Mouse (Mus musculus) embryonic facial prominence, embryonic 14.5 days (tissue): ENCODE results near the gene Tuft1. TPM values are rescaled to one million over a fixed set of nuclear protein-coding genes. Genes with fewer than 3 reads are reported as not detected.

ENCODE experiments used
- ATAC-seq: fragments of 200-750 bp; cut with Nextera tagmentation; 2 replicates; pipeline ENCODE4 v1.8.0; 2017; ENCODE audit warnings: low read depth, moderate number of reproducible peaks, moderate TSS enrichment
- DNase-seq: peaks from one replicate; pipeline ENCODE4 v3.0.0-alpha.2; 2015; ENCODE audit warnings: low spot score
- H3K27ac ChIP-seq: fragments of 300-500 bp; sonication (generic); replicated peaks from 2 replicates; pipeline ENCODE4 v1.5.1; 2014; ENCODE audit warnings: low read depth, mild to moderate bottlenecking, low read length, moderate library complexity
- H3K27me3 ChIP-seq: fragments of 300-500 bp; sonication (generic); replicated peaks from 2 replicates; pipeline ENCODE4 v1.6.1; 2014; ENCODE audit warnings: low read length; ENCODE audit not compliant: control insufficient read depth, insufficient read depth
- H3K36me3 ChIP-seq: fragments of 300-500 bp; sonication (generic); 2 replicates; pipeline ENCODE4 v1.6.1; 2014; ENCODE audit warnings: low read length, mixed read lengths; ENCODE audit not compliant: control insufficient read depth, insufficient read depth
- H3K4me1 ChIP-seq: fragments of 300-500 bp; sonication (generic); 2 replicates; pipeline ENCODE4 v1.6.1; 2014; ENCODE audit warnings: antibody characterized with exemption, low read length; ENCODE audit not compliant: control insufficient read depth, insufficient read depth
- H3K4me2 ChIP-seq: fragments of 300-500 bp; sonication (generic); 2 replicates; pipeline ENCODE4 v1.6.1; 2014; ENCODE audit warnings: low read depth, mild to moderate bottlenecking, low read length, moderate library complexity, mixed read lengths
- H3K4me3 ChIP-seq: fragments of 300-500 bp; sonication (generic); 2 replicates; pipeline ENCODE4 v1.5.1; 2014; ENCODE audit warnings: low read depth, mild to moderate bottlenecking, low read length
- H3K9ac ChIP-seq: fragments of 300-500 bp; sonication (generic); 2 replicates; pipeline ENCODE4 v1.6.1; 2014; ENCODE audit warnings: low read depth, mild to moderate bottlenecking, low read length, moderate library complexity, mixed read lengths
- H3K9me3 ChIP-seq: fragments of 300-500 bp; sonication (generic); 2 replicates; pipeline ENCODE4 v1.6.1; 2016; ENCODE audit warnings: low read length; ENCODE audit not compliant: control insufficient read depth
- WGBS: fragments of 180-500 bp; shearing (Covaris S2); extraction: QIAGEN DNeasy Blood & Tissue Kit; methylation state at CpG from one replicate; pipeline ENCODE4 v1.1.7; 2014; 5-methylcytosine and 5-hydroxymethylcytosine counted together
- polyA plus RNA-seq: library from polyadenylated mRNA; unstranded; fragments of >200 nt; fragmentation: Nextera tagmentation; extraction: Ambion mirVana; gene quantifications from 2 replicates; pipeline ENCODE4 v1.2.1, GENCODE M21; 2014

Tuft1 gene
- polyA plus RNA-seq, 1 experiment from 2014 or later: 10.6 TPM

GRCm38 (mm10) chr3:94567242-94567641, 91.4 kb downstream of the Tuft1 start:
- Histone ChIP-seq H3K9me3 (no peaks in the 10 kb centered on the region), H3K4me2 (no peak overlapping the region), H3K27me3 (no peaks in the 10 kb centered on the region), H3K9ac (no peak overlapping the region), H3K4me3 (no peak overlapping the region), H3K27ac (no peak overlapping the region), H3K36me3 (no peaks in the 10 kb centered on the region), H3K4me1 (peaks cover 4% of the 10 kb centered on the region)
- 58% methylated on average over 2 of the region's 2 CpGs for WGBS
- ATAC-seq: no peak
- DNase-seq: no peak

GRCm38 (mm10) chr3:94565557-94565956, 93.1 kb downstream of the Tuft1 start:
- Histone ChIP-seq H3K4me3 (no peak overlapping the region), H3K4me2 (no peak overlapping the region), H3K4me1 (peaks cover 4% of the 10 kb centered on the region), H3K27ac (peak overlapping the region; percentile 67), H3K9me3 (no peaks in the 10 kb centered on the region), H3K9ac (no peak overlapping the region), H3K36me3 (peaks cover 9% of the 10 kb centered on the region; the same call in 1 of the 2 replicates), H3K27me3 (no peaks in the 10 kb centered on the region)
- 70% methylated on average over 2 of the region's 2 CpGs for WGBS
- peak; percentile 47; the same call in 1 of the 2 replicates for ATAC-seq
- DNase-seq: peak; percentile 67

GRCm38 (mm10) chr3:94565127-94565526, 93.5 kb downstream of the Tuft1 start:
- Histone ChIP-seq H3K36me3 (peaks cover 10% of the 10 kb centered on the region), H3K9ac (no peak overlapping the region), H3K27ac (peak overlapping the region; percentile 67), H3K4me3 (no peak overlapping the region), H3K4me1 (peaks cover 4% of the 10 kb centered on the region), H3K4me2 (no peak overlapping the region), H3K9me3 (no peaks in the 10 kb centered on the region), H3K27me3 (no peaks in the 10 kb centered on the region)
- ATAC-seq (0 out of 2 replicates have a peak, but pooled peaks have one; percentile 18), DNase-seq (peak; percentile 58)
- WGBS: 20% methylated on average over 3 of the region's 3 CpGs

- 63% methylated on average over 4 of the region's 4 CpGs for WGBS
- peaks cover 16% of the 10 kb centered on the region for H3K36me3 ChIP-seq
- no peaks in the 10 kb centered on the region for H3K9me3 ChIP-seq
- peaks cover 4% of the 10 kb centered on the region for H3K4me1 ChIP-seq
- H3K27ac ChIP-seq: peak overlapping the region; percentile 67
- no peak overlapping the region for H3K4me3 ChIP-seq
- H3K9ac ChIP-seq: no peak overlapping the region
- DNase-seq (no peak), ATAC-seq (no peak)
- no peak overlapping the region for H3K4me2 ChIP-seq
- no peaks in the 10 kb centered on the region for H3K27me3 ChIP-seq
Measured at GRCm38 (mm10) chr3:94564356-94565010, 94.2 kb downstream of the Tuft1 start.

GRCm38 (mm10) chr3:94563163-94563562, 95.5 kb downstream of the Tuft1 start:
- Histone ChIP-seq H3K9ac (no peak overlapping the region), H3K9me3 (no peaks in the 10 kb centered on the region), H3K4me2 (no peak overlapping the region), H3K4me3 (no peak overlapping the region), H3K27me3 (no peaks in the 10 kb centered on the region), H3K36me3 (peaks cover 27% of the 10 kb centered on the region), H3K4me1 (peaks cover 4% of the 10 kb centered on the region), H3K27ac (no peak overlapping the region)
- 79% methylated on average over 3 of the region's 3 CpGs for WGBS
- DNase-seq (no peak), ATAC-seq (no peak)

Other genes starting within 250 kb of the Tuft1 start
- 8.9 and 9.7 TPM in 2 replicates for gene Tdrkh, start 245.6 kb downstream of the Tuft1 start, polyA plus RNA-seq
- gene Mrpl9, start 215.6 kb downstream of the Tuft1 start, polyA plus RNA-seq: 52.4 and 59.4 TPM in 2 replicates
- gene Oaz3, start 215.0 kb downstream of the Tuft1 start, polyA plus RNA-seq: not detected in 2 replicates
- gene Celf3, start 180.6 kb downstream of the Tuft1 start, polyA plus RNA-seq: 8.8 and 9.0 TPM in 2 replicates
- gene Riiad1, start 178.5 kb downstream of the Tuft1 start, polyA plus RNA-seq: 5.5 and 17.2 TPM in 2 replicates
- gene Snx27, start 76.2 kb downstream of the Tuft1 start, polyA plus RNA-seq: 33.6 and 33.9 TPM in 2 replicates
- not detected in 2 replicates for gene Gm10972, start 15.8 kb downstream of the Tuft1 start, polyA plus RNA-seq
- 0.32 and 0.97 TPM in 2 replicates for gene Selenbp2, start 34.7 kb upstream of the Tuft1 start, polyA plus RNA-seq
- 4.0 and 5.8 TPM in 2 replicates for gene Cgn, start 127.6 kb upstream of the Tuft1 start, polyA plus RNA-seq
- gene Pogz, start 178.7 kb upstream of the Tuft1 start, polyA plus RNA-seq: 15.1 and 17.9 TPM in 2 replicates
- gene Psmb4, start 228.1 kb upstream of the Tuft1 start, polyA plus RNA-seq: 351 and 365 TPM in 2 replicates